Mouse (Mus musculus): ENCODE measurements at regions not wholly inside any gene's neighbourhood (a gene's known extent, or its start where the extent isn't known, plus 50 kb on each side); places are given as distances from the start of the nearest gene placed in this dataset.
"Not testable (repeated sequence)": the region's sequence is repeated elsewhere in the genome, so short reads cannot be mapped to it uniquely, and the experiment has no call there.

GRCm38 (mm10) chr12:92887747-92888146, 1038.8 kb upstream of the Sel1l start:
- no peak for DNase-seq (ENCODE audit: low read depth, low spot score)

- not testable (repeated sequence) for DNase-seq (ENCODE audit: low read depth, low spot score)
These were observed 1037.6 kb upstream of the Sel1l start for GRCm38 (mm10) chr12:92886394-92887075.

- not testable (repeated sequence) for DNase-seq (ENCODE audit: low read depth, low spot score)
These were observed 1035.1 kb upstream of the Sel1l start for GRCm38 (mm10) chr12:92884014-92884413.

GRCm38 (mm10) chr12:92883091-92883490, 1034.1 kb upstream of the Sel1l start:
- not testable (repeated sequence) for DNase-seq (ENCODE audit: low read depth, low spot score)

GRCm38 (mm10) chr12:92882540-92882939, 1033.6 kb upstream of the Sel1l start:
- not testable (repeated sequence) for DNase-seq (ENCODE audit: low read depth, low spot score)

GRCm38 (mm10) chr12:92873602-92874001, 1024.6 kb upstream of the Sel1l start:
- no peak for DNase-seq (ENCODE audit: low read depth, low spot score)

- DNase-seq (ENCODE audit: low read depth, low spot score) = no peak
These were observed 1020.4 kb upstream of the Sel1l start for GRCm38 (mm10) chr12:92869336-92869735.

GRCm38 (mm10) chr12:92823090-92823786, 974.3 kb upstream of the Sel1l start:
- no peak for DNase-seq (ENCODE audit: low read depth, low spot score)

GRCm38 (mm10) chr12:92818610-92819009, 969.7 kb upstream of the Sel1l start:
- no peak for DNase-seq (ENCODE audit: low read depth, low spot score)

- no peak for DNase-seq (ENCODE audit: low read depth, low spot score)
These were observed 952.2 kb upstream of the Sel1l start for GRCm38 (mm10) chr12:92801121-92801520.

- DNase-seq (ENCODE audit: low read depth, low spot score) = no peak
These were observed 934.4 kb upstream of the Sel1l start for GRCm38 (mm10) chr12:92783362-92783761.

GRCm38 (mm10) chr12:92779695-92780292, 930.8 kb upstream of the Sel1l start:
- DNase-seq (ENCODE audit: low read depth, low spot score) = no peak

- no peak for DNase-seq (ENCODE audit: low read depth, low spot score)
These were observed 926.7 kb upstream of the Sel1l start for GRCm38 (mm10) chr12:92775668-92776067.

GRCm38 (mm10) chr12:92748576-92748975, 899.6 kb upstream of the Sel1l start:
- no peak for DNase-seq (ENCODE audit: low read depth, low spot score)

GRCm38 (mm10) chr12:92740818-92741217, 891.9 kb upstream of the Sel1l start:
- no peak for DNase-seq (ENCODE audit: low read depth, low spot score)

- DNase-seq (ENCODE audit: low read depth, low spot score) = no peak
These were observed 890.2 kb upstream of the Sel1l start for GRCm38 (mm10) chr12:92739196-92739595.

GRCm38 (mm10) chr12:92737623-92738370, 888.8 kb upstream of the Sel1l start:
- no peak for DNase-seq (ENCODE audit: low read depth, low spot score)

- no peak for DNase-seq (ENCODE audit: low read depth, low spot score)
These were observed 874.1 kb upstream of the Sel1l start for GRCm38 (mm10) chr12:92723022-92723421.

- DNase-seq (ENCODE audit: low read depth, low spot score) = no peak
These were observed 864.5 kb upstream of the Sel1l start for GRCm38 (mm10) chr12:92713415-92713814.

GRCm38 (mm10) chr12:92708466-92708865, 859.5 kb upstream of the Sel1l start:
- DNase-seq (ENCODE audit: low read depth, low spot score) = no peak

- no peak for DNase-seq (ENCODE audit: low read depth, low spot score)
These were observed 854.8 kb upstream of the Sel1l start for GRCm38 (mm10) chr12:92703731-92704130.

GRCm38 (mm10) chr12:92692956-92693355, 844.0 kb upstream of the Sel1l start:
- DNase-seq (ENCODE audit: low read depth, low spot score) = no peak
